Mouse (Mus musculus) adrenal gland, adult 18-20 months (tissue): Measurements from ENCODE around the gene Scn3b. TPM values are rescaled to one million over a fixed set of nuclear protein-coding genes. Genes with fewer than 3 reads are reported as not detected.

Experiments used
- DNase-seq, 2 experiments: peaks; one replicate each; pipeline ENCODE4 v3.0.0; 2021 to 2022; ENCODE audit warnings: low spot score in 2 of 2
- total RNA-seq, 2 experiments: library from RNA; stranded (reverse); gene quantifications; 1 replicate in 1 of 2; 2 replicates in 1 of 2; pipeline ENCODE4 v1.2.3; 2021

Scn3b gene
- total RNA-seq, 2 experiments from 2014 or later = 5.1 to 6.7 TPM

- no peak for DNase-seq
Observed at GRCm38 (mm10) chr9:40268040-40268747, 823 bp upstream of the Scn3b start.

GRCm38 (mm10) chr9:40268748-40269102 is 292 bp upstream of the Scn3b start:
- no peak for DNase-seq

- DNase-seq = no peak
Observed at GRCm38 (mm10) chr9:40269880-40270279, 863 bp downstream of the Scn3b start.

DNA sequence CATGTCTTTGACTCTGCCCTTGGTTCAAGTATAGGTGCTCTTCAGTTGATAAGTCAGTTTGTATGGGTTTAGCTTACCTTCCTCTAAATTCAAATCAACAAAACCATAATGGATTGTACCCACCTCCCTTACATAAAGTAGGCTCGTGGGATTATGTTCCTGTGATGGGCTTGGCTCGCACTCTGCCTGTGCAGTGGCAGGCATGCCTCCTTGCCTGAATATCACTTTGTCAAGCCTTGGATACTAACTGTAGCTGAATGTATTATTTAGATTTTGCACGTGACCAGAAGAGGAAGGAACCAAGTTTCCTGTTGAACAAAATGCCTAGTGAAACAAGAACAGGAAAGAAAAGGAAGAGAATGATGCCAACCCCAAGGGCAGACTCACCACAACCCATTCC is 2.1 kb downstream of the Scn3b start:
- DNase-seq = no peak

DNA sequence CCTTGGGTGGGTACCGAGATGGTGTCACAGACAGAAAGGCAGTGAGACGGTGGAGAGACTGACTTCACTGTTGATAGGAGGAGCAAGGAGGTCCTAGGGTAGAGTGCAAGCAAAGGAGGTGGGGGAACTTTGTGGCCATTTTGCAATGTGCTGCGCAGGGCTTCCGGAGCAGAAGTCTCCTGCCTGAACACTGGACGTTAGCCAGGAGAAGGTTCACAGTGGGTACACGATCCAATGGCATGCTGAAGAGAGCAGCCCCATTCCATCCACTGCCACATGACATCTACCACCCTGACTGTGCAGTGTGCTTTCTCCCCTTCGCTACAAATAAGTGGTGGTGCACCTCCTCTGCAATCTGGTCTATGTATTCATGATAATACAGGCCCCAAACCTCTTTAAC is 3.8 kb downstream of the Scn3b start:
- DNase-seq = no peak

DNA sequence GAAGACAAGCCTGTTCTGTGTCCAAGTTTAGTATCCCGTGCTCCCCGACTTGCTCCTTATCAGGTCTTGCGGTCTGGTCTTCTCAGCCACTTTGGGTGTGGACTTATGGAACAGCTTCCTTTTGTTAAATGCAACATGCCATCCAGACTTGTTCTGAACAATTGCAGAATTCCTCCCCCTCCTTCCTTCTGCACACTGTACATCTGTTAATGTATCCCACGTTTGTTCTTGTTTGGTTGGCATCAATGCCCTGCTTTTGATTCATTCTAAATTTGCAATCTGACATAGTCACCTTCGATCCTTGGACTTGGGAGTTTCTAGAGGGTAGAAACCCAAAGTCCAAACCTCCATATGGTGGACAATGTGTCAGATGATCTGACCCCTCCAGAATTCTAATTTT is 6.9 kb downstream of the Scn3b start:
- no peak for DNase-seq

- DNase-seq = no peak
Observed at GRCm38 (mm10) chr9:40277671-40278070, 8.7 kb downstream of the Scn3b start.

DNA sequence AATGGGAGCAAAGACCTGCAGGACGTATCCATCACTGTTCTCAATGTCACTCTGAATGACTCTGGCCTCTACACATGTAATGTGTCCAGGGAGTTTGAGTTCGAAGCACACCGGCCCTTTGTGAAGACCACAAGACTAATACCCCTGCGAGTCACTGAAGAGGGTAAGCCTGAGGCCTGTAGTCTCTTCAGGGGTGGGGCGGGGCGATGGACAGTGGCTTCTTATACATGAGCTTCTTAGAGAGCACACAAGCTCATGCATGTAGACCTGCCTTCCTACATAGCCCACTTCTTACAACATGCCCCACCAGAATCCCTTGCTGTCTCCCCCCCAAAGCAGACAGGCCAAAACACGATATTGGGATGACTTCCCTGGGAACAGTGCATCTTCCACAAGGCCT is 10.4 kb downstream of the Scn3b start:
- no peak for DNase-seq

DNA sequence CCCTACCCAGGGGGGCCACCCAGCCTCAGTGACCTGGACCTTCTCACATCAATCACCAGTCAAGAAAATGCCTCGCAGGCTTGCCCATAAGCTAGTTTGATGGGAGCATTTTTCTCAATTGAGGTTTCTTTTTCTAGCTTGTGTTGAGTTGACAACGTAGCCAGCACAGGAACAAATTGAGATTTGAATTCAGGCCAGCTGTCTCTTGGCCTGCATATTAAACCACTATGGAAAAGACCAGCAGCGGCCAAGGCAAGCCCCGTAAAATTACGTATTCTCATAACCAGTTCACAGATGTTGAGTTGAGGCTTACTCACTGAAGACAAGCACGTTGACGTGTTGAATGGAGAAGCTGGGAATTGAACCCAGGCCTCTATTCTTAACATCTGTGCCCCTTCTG is 14.0 kb downstream of the Scn3b start:
- no peak for DNase-seq

- no peak for DNase-seq
Observed at GRCm38 (mm10) chr9:40292475-40292874, 23.5 kb downstream of the Scn3b start.

GRCm38 (mm10) chr9:40293286-40293685 is 24.3 kb downstream of the Scn3b start:
- no peak for DNase-seq

- no peak for DNase-seq
Observed at GRCm38 (mm10) chr9:40293740-40294139, 24.7 kb downstream of the Scn3b start.

DNA sequence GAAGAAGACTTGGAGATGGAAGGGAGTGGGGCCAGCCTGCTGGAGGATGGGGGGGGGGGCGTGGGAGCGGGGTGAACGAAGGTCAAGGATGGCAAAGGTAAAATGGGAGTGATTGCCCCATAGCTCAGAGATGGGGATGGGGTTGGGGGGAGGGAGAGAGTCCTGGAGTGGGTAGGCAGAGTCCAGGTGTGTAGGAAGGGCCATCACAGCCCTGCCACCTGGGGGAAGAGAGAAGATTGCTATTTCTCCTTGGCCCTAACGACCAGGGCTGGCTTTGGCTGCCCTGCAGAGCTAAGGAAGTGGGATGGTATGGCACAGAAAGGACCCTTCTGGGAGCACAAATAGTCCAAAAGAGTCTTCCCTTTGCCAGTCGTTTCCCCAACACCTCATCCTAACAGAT is 25.2 kb downstream of the Scn3b start:
- no peak for DNase-seq

DNA sequence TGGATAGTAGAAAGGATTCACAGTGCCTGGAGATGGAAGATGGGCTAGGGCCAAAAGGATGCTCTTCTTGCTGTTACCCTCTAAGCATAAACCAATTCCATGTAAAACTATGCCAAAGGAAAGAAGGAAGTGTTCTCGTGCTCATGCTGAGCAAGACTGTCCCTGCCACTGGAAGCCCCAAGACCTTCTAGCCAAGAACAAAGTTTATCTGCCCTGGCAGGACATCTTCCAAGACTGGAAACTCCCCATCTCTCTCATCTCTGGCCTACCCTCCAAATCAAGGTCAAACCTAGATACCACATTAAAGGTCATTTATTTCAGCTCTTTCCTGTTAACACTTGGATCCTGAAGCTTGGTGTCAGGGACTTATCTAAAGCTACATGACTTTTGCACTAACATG is 25.8 kb downstream of the Scn3b start:
- DNase-seq = no peak

DNA sequence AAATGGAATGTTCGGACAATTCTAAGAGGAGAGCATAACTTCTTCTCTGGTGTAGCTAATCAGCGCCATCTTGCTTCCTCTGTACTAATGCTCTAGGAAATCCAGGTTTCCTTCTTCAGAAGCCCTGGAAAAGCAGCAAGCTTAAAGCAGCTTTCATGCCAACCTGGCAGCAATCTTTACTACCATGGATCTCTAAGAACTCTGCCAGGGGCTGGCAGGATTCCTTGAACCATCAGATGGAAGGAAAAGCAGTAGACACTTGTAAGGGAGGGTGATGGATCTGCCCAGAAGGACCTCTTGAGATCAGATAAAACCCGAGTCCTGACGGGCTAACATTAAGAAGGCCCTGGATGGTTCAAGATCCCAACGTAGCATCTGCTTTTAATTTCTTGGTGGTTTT is 27.2 kb downstream of the Scn3b start:
- no peak for DNase-seq

DNA sequence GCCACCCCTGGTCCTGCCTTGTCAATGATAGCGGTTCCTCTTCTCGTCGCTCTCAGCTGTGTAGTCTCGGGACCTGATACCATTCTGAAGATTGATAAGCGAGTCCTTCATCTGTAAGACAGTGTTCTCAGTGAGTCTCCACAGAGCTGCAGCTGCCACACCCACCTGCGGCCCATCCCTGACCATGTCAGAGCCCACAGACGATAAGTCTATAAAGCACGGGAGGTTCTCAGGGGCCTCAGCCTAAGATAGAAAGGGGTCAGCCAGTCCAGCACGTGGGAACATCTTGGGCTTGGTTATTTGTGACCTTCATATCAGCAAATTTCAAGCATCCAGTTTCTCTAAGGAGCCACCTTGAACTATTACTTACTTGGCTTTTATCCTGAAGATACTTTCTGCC is 29.0 kb downstream of the Scn3b start:
- DNase-seq = no peak

DNA sequence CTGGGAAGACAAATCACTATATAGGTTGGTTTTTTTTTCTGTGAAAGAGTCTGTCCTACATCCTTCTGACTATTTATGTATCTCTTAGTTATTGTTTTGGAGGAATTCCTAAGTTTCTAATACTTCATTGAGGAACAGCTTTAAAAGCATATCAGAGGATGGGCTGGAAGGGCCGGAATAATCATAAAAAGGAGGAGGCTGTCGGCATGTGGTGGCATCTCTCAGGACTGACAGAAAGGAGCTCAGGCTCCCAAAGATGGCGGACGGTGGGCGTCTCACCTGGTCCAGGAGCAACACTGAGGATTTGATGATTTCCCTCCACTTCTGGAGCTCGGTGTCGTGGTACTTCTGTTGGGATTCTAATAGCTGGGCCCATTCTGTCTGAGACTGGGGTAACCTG is 30.3 kb downstream of the Scn3b start:
- DNase-seq = no peak

DNA sequence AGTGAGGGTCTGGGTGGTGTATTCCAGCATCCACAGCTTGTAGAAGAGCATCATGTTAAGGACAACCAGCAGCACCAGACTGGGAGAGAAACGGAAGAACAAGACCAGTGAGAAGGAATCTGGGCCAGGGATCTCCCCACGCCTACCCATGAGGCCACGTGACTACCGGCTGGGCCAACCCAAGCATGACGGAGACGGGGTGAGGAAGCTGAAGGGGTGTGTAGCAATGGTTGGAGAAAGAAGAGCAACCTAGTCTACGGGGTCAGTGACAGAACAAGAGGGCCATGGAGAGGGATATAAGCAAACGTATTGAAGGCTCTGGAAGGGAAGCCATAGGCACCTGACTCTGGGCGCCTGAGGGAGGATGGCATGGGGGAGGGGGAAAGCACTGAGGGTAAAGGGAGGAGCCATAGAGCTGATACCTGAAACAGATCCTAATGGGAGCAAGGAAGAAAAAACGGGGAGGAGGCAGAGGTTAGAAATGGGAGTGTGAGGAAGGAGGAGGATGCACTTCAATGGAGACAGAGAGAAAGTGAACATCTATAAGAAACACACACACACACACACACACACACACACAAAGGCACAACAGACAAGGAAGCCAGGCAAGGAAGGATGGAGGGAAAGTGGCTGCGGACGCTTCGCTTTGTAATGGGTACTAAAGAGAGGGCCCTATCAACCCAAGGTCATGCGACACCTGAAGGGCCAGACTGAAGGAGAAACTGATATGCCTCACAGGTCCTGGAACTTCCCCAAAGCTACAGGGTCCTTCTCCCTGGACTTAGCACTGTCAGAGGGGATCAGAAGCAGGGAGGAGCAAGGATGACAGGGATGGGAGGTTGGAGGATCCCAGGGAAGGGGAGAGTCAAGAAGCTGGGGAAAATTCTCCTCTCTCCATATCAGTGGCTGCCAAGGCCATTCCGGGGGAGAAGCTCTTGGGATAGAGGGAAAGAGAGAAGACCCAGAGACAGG is 31.3 kb downstream of the Scn3b start:
- no peak for DNase-seq

DNA sequence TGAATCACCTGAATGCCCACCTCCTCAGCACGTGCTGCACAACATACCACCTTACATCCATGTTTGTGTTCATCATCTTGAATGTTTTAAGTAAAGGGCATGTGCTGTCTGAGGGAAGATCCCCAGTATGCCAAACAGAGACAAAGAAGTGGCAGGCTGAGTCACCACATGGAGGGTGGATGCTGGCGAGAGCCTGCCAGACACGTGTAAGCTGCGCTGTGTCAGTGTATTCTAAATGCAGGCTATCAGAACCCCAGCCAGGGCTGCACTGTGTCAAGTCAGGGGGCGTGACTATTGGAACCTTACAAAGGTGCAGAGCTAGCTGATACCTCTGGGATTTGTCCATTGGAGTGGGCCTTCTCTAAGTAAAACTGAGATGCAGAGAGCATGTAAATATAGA is 32.5 kb downstream of the Scn3b start:
- no peak for DNase-seq

DNA sequence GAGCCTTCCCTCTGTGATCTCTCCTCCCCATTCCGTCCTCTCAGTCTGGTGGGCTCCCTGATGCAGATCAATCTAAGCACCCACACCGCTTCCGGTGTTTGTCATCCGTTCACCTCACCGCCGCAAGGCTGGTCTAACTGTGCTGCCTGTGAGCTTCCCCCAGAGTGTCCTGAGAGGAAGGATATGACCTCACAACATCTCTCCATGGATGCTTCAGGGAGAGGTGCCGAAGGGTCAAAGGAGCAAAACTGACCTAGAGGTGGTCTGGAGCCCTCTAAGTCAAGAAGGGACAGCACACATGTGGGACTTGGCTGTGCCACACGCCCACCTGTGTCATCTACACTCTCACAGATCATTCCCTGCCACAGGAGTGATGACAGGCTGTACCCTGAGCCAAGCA is 33.4 kb downstream of the Scn3b start:
- no peak for DNase-seq

GRCm38 (mm10) chr9:40304243-40304642 is 35.2 kb downstream of the Scn3b start:
- DNase-seq = no peak

DNA sequence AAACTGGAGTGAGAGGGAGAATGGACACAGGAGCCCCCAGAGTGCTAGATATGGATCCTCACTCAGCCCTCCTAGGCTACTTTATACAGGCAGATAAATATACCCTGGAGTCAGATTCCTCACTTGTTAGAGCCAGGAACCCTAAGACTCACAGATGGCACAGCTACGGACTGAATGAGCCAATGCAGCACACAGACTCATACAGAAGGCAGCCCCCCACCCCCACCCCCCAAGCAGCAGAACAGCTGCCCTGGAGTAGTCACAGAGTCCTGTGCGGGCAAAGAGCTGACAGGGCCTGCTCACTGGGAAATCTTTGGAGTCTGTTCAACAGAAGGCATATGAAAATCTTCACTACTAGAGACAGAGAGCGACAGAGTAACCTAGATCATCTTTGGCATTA is 38.3 kb downstream of the Scn3b start:
- no peak for DNase-seq

GRCm38 (mm10) chr9:40309876-40310275 is 40.9 kb downstream of the Scn3b start:
- DNase-seq = no peak
